Mouse (Mus musculus) kidney, adult 2 months (tissue): ENCODE results near the gene Fer1l5.

Experiments used
- CTCF ChIP-seq: fragments of 200-500 bp; conservative IDR thresholded peaks from 2 replicates; pipeline ENCODE4 v1.5.1; 2011; ENCODE audit warnings: low read depth, mild to moderate bottlenecking, control low read depth, low read length, moderate library complexity, mixed read lengths; ENCODE audit not compliant: insufficient read depth, insufficient read length
- POLR2A ChIP-seq: fragments of 200-500 bp; IDR thresholded peaks from one replicate; pipeline ENCODE4 v1.6.1; 2011; ENCODE audit warnings: low read depth, low read length, control low read depth

- TF ChIP-seq CTCF (no peak), POLR2A (no peak)
Observed at GRCm38 (mm10) chr1:36397041-36397440, 24.9 kb downstream of the Fer1l5 start.
